ENCODE assay signal across 7 mouse cellular contexts in the genomic region with DNA sequence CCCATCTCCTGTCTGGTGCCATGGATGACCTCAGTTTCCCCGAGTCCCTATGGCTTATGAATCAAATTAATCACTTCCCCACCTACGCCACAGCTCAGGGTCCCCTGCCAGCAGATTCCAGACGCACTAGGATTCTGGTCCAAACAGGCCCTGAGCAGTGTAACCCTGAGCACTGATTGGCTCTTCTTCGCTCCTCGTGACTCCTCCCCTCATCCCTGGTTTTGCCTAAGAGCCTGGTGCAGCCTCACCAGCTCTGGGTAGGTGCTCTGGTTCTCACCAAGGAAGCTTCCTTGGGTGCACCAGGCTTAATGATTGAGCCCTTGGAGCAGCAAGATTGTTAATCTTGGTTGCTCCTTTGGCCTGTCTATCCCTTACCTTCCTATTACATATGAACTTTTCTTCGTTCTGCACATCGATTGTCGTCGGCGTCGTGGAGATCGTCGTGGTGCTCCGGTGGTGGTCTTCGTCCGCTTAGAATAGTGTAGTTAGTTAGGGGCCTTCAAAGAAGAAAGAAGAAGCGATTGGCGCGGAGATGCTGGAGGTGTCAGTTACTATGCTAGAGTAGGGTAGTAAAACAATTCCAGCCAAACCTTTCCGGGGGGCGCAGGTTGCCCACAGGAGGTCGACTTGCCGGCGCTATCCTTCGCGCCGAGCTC. TPM values are rescaled to one million over a fixed set of nuclear protein-coding genes. Genes with fewer than 3 reads are reported as not detected.
DNase-seq lines count a peak whose midpoint lies in the region; ATAC-seq and TF ChIP-seq lines count a peak whose summit lies in the region.

A gene (plus strand): TSS at position 256 of the 656 bp plus-strand sequence.

- WGBS in lung, postnatal 0 days: 16% methylated on average over 27 of the region's 27 CpGs
- WGBS in forebrain, embryonic 13.5 days: 15% methylated on average over 20 of the region's 27 CpGs
- WGBS in olfactory bulb, adult 2 months: 32% methylated on average over 25 of the region's 27 CpGs

- no peaks in the 10 kb centered on the region for H3K36me3 ChIP-seq in lung, postnatal 0 days (ENCODE audit: insufficient read depth, low read length)
- H3K36me3 ChIP-seq in forebrain, embryonic 13.5 days (ENCODE audit: poor library complexity, severe bottlenecking): no peaks in the 10 kb centered on the region

- H3K4me3 ChIP-seq in lung, postnatal 0 days (ENCODE audit: low read depth, low read length): no peak within 1 kb of the TSS
- peak within 1 kb of the TSS; percentile 42 for H3K4me3 ChIP-seq in forebrain, embryonic 13.5 days
- peak within 1 kb of the TSS; percentile 62 for H3K4me3 ChIP-seq in olfactory bulb, adult 2 months (ENCODE audit: insufficient read depth, low read depth, low read length)

- ATAC-seq in lung, postnatal 0 days: no peak
- ATAC-seq in forebrain, embryonic 13.5 days: peak; percentile 86
- ATAC-seq in megakaryocyte-erythroid progenitor cell, adult 5-6 weeks (replicated peaks; ENCODE audit: low FRiP score, low TSS enrichment, poor library complexity, severe bottlenecking): no peak

- TF ChIP-seq POLR2A in olfactory bulb, adult 2 months (IDR thresholded peaks at IDR 0.05; ENCODE audit: insufficient read depth, low read depth, low read length): no peak

- no peak within 1 kb of the TSS for H3K27ac ChIP-seq in lung, postnatal 0 days (ENCODE audit: low read length)
- H3K27ac ChIP-seq in forebrain, embryonic 13.5 days: no peak within 1 kb of the TSS
- H3K27ac ChIP-seq in olfactory bulb, adult 2 months (ENCODE audit: insufficient read depth, low read depth, low read length): no peak within 1 kb of the TSS

- H3K9me3 ChIP-seq in lung, postnatal 0 days (ENCODE audit: low read length): no peaks in the 10 kb centered on the region
- H3K9me3 ChIP-seq in forebrain, embryonic 13.5 days (replicated peaks): no peaks in the 10 kb centered on the region

- 0 out of 2 replicates have a peak within 1 kb of the TSS, but pooled peaks have one; percentile 14 for H3K4me2 ChIP-seq in lung, postnatal 0 days (replicated peaks; ENCODE audit: low read depth, low read length)
- peak within 1 kb of the TSS; percentile 69 for H3K4me2 ChIP-seq in forebrain, embryonic 13.5 days

- TF ChIP-seq EP300 in lung, postnatal 0 days (IDR thresholded peaks at IDR 0.05): no peak

- H3K9ac ChIP-seq in lung, postnatal 0 days (replicated peaks; ENCODE audit: low read depth): no peak within 1 kb of the TSS
- H3K9ac ChIP-seq in forebrain, embryonic 13.5 days: peak within 1 kb of the TSS; percentile 57

- DNase-seq in lung, postnatal 0 days (ENCODE audit: low spot score): no peak
- DNase-seq in lung, postnatal 14 days: no peak
- DNase-seq in layer of hippocampus, postnatal 36 days: peak; percentile 10
- no peak for DNase-seq in gastrocnemius, adult 8-10 months (ENCODE audit: low spot score in 2 of 2)

- no peaks in the 10 kb centered on the region for H3K27me3 ChIP-seq in lung, postnatal 0 days (replicated peaks; ENCODE audit: insufficient read depth, low read length)
- peaks cover 25% of the 10 kb centered on the region for H3K27me3 ChIP-seq in forebrain, embryonic 13.5 days

- no peaks in the 10 kb centered on the region for H3K4me1 ChIP-seq in lung, postnatal 0 days (ENCODE audit: insufficient read depth, low read depth, low read length)
- no peaks in the 10 kb centered on the region for H3K4me1 ChIP-seq in forebrain, embryonic 13.5 days
- peaks cover 6% of the 10 kb centered on the region; the same call in 1 of the 2 replicates for H3K4me1 ChIP-seq in olfactory bulb, adult 2 months (ENCODE audit: control insufficient read depth, insufficient read depth, low read length)

- no peak for TF ChIP-seq CTCF in lung, postnatal 0 days (IDR thresholded peaks at IDR 0.05)
- TF ChIP-seq CTCF in olfactory bulb, adult 2 months (IDR thresholded peaks at IDR 0.05; ENCODE audit: insufficient read depth, low read depth, low read length): no peak

RNA-seq across cellular contexts. Expression of the gene that starts here (rescaled TPM):
- polyA plus RNA-seq in lung, postnatal 0 days (2015; fragmentation: Nextera tagmentation; extraction: Ambion mirVana): 0.04 and 0.05 TPM in 2 replicates
- polyA plus RNA-seq in forebrain, embryonic 13.5 days (2015; fragmentation: Nextera tagmentation; extraction: Ambion mirVana): 3.6 and 6.1 TPM in 2 replicates
- 10 to 100 TPM; 19.5 to 26.0 TPM for total RNA-seq in layer of hippocampus, postnatal 36 days (2021)
- polyA plus RNA-seq in olfactory bulb, adult 2 months (2012; ENCODE audit: insufficient read depth, insufficient read length, low replicate concordance, missing spikeins): not detected in 2 replicates
- not detected for total RNA-seq in gastrocnemius, adult 8-10 months (2022)
- total RNA-seq in megakaryocyte-erythroid progenitor cell, adult 5-6 weeks (2014; fragmentation: Nextera tagmentation): not detected in 2 replicates
- not detected in 2 replicates for total RNA-seq in megakaryocyte-erythroid progenitor cell, adult 5-6 weeks (2017)

Comparison
In these comparisons a context has a peak if more than half of its experiments do, and no peak if none do; other contexts are left out.
1. RNA of the gene that starts here (total RNA-seq): 19.5 to 26.0 TPM in layer of hippocampus, postnatal 36 days; not detected in gastrocnemius, adult 8-10 months and not detected in megakaryocyte-erythroid progenitor cell, adult 5-6 weeks; every median in the first group is over 10 times any median in the second.
2. DNase-seq: peak in layer of hippocampus, postnatal 36 days (2 of 2); none in lung, postnatal 0 days (single experiment), lung, postnatal 14 days (single experiment) and gastrocnemius, adult 8-10 months (0 of 2).